Mouse (Mus musculus) intestine, embryonic 16.5 days (tissue): ENCODE data around the gene Astl. TPM values are rescaled to one million over a fixed set of nuclear protein-coding genes. Genes with fewer than 3 reads are reported as not detected.

Experiments
- ATAC-seq: fragments of 200-750 bp; cut with Nextera tagmentation; 2 replicates; pipeline ENCODE4 v1.8.0; 2017; ENCODE audit warnings: moderate TSS enrichment, moderate library complexity
- H3K27ac ChIP-seq: fragments of 300-500 bp; sonication (generic); 2 replicates; pipeline ENCODE4 v1.5.1; 2014; ENCODE audit warnings: mild to moderate bottlenecking, low read length
- H3K27me3 ChIP-seq: fragments of 300-500 bp; sonication (generic); replicated peaks from 2 replicates; pipeline ENCODE4 v1.6.1; 2014; ENCODE audit warnings: low read length, control low read depth, mixed read lengths; ENCODE audit not compliant: control insufficient read depth, insufficient read depth
- H3K36me3 ChIP-seq: fragments of 300-500 bp; sonication (generic); 2 replicates; pipeline ENCODE4 v1.6.1; 2014; ENCODE audit warnings: low read length, control low read depth; ENCODE audit not compliant: control insufficient read depth, insufficient read depth
- H3K4me1 ChIP-seq: fragments of 300-500 bp; sonication (generic); 2 replicates; pipeline ENCODE4 v1.6.1; 2014; ENCODE audit warnings: low read length, control low read depth, mixed read lengths; ENCODE audit not compliant: control insufficient read depth, insufficient read depth
- H3K4me2 ChIP-seq: fragments of 300-500 bp; sonication (generic); 2 replicates; pipeline ENCODE4 v1.6.1; 2014; ENCODE audit warnings: low read depth, low read length, control low read depth
- H3K4me3 ChIP-seq: fragments of 300-500 bp; sonication (generic); 2 replicates; pipeline ENCODE4 v1.5.1; 2014; ENCODE audit warnings: mild to moderate bottlenecking, low read length
- H3K9ac ChIP-seq: fragments of 300-500 bp; sonication (generic); 2 replicates; pipeline ENCODE4 v1.6.1; 2014; ENCODE audit warnings: low read depth, low read length
- H3K9me3 ChIP-seq: fragments of 300-500 bp; sonication (generic); 2 replicates; pipeline ENCODE4 v1.6.1; 2016; ENCODE audit warnings: low read length, control low read depth; ENCODE audit not compliant: control insufficient read depth
- WGBS: fragments of 180-500 bp; shearing (Covaris S2); extraction: QIAGEN DNeasy Blood & Tissue Kit; methylation state at CpG from one replicate; pipeline ENCODE4 v1.1.7; 2014; 5-methylcytosine and 5-hydroxymethylcytosine counted together
- polyA plus RNA-seq: library from polyadenylated mRNA; unstranded; fragments of >200 nt; fragmentation: Nextera tagmentation; extraction: Ambion mirVana; gene quantifications from 2 replicates; pipeline ENCODE4 v1.2.1, GENCODE M21; 2015

The Astl gene
- polyA plus RNA-seq, 1 experiment from 2014 or later = not detected

GRCm38 (mm10) chr2:127347147-127347985 is 8.9 kb downstream of the Astl start:
- Histone ChIP-seq H3K4me1 (no peaks in the 10 kb centered on the region), H3K27me3 (no peaks in the 10 kb centered on the region), H3K4me3 (no peak overlapping the region), H3K9ac (no peak overlapping the region), H3K36me3 (no peaks in the 10 kb centered on the region), H3K4me2 (no peak overlapping the region), H3K27ac (no peak overlapping the region), H3K9me3 (no peaks in the 10 kb centered on the region)
- 80% methylated on average over 13 of the region's 13 CpGs for WGBS
- no peak for ATAC-seq

GRCm38 (mm10) chr2:127353881-127354280 is 15.4 kb downstream of the Astl start:
- Histone ChIP-seq H3K36me3 (no peaks in the 10 kb centered on the region), H3K9me3 (no peaks in the 10 kb centered on the region), H3K4me2 (no peak overlapping the region), H3K27ac (no peak overlapping the region), H3K27me3 (no peaks in the 10 kb centered on the region), H3K9ac (no peak overlapping the region), H3K4me3 (no peak overlapping the region), H3K4me1 (no peaks in the 10 kb centered on the region)
- 86% methylated on average over 4 of the region's 4 CpGs for WGBS
- ATAC-seq = no peak

GRCm38 (mm10) chr2:127362459-127363281 is 24.2 kb downstream of the Astl start, which contains the start of gene Adra2b:
Gene Adra2b, plus strand, starts transcription at chr2:127363208.
- no peaks in the 10 kb centered on the region for H3K36me3 ChIP-seq
- H3K9me3 ChIP-seq = no peaks in the 10 kb centered on the region
- H3K9ac ChIP-seq = peak within 1 kb of the TSS; percentile 48
- peaks cover 51% of the 10 kb centered on the region for H3K27me3 ChIP-seq
- H3K4me2 ChIP-seq = peak within 1 kb of the TSS; percentile 80
- WGBS = under 1% methylated on average over 47 of the region's 49 CpGs
- H3K27ac ChIP-seq = no peak within 1 kb of the TSS
- peak; percentile 87 for ATAC-seq
- peaks cover 9% of the 10 kb centered on the region for H3K4me1 ChIP-seq
- H3K4me3 ChIP-seq = peak within 1 kb of the TSS; percentile 50

- H3K4me2 ChIP-seq = peak overlapping the region; percentile 80
- peak overlapping the region; percentile 50 for H3K4me3 ChIP-seq
- peaks cover 9% of the 10 kb centered on the region for H3K4me1 ChIP-seq
- peak; percentile 31 for ATAC-seq
- H3K27ac ChIP-seq = no peak overlapping the region
- H3K9ac ChIP-seq = peak overlapping the region; percentile 48
- peaks cover 51% of the 10 kb centered on the region for H3K27me3 ChIP-seq
- no peaks in the 10 kb centered on the region for H3K36me3 ChIP-seq
- WGBS = under 1% methylated on average over 28 of the region's 28 CpGs
- no peaks in the 10 kb centered on the region for H3K9me3 ChIP-seq
Observed at GRCm38 (mm10) chr2:127363282-127363652, 24.8 kb downstream of the Astl start.

- Histone ChIP-seq H3K4me2 (peak overlapping the region; percentile 80), H3K27me3 (peaks cover 51% of the 10 kb centered on the region), H3K4me3 (peak overlapping the region; percentile 50), H3K9me3 (no peaks in the 10 kb centered on the region), H3K9ac (no peak overlapping the region; the same call in 1 of the 2 replicates), H3K27ac (no peak overlapping the region), H3K36me3 (no peaks in the 10 kb centered on the region), H3K4me1 (peaks cover 9% of the 10 kb centered on the region)
- 3% methylated on average over 20 of the region's 20 CpGs for WGBS
- ATAC-seq = 0 out of 2 replicates have a peak, but pooled peaks have one; percentile 29
Observed at GRCm38 (mm10) chr2:127363696-127364095, 25.3 kb downstream of the Astl start.

GRCm38 (mm10) chr2:127364452-127364851 is 26.0 kb downstream of the Astl start:
- Histone ChIP-seq H3K9me3 (no peaks in the 10 kb centered on the region), H3K9ac (no peak overlapping the region), H3K4me1 (peaks cover 9% of the 10 kb centered on the region), H3K4me2 (no peak overlapping the region), H3K27me3 (peaks cover 51% of the 10 kb centered on the region), H3K27ac (no peak overlapping the region), H3K36me3 (no peaks in the 10 kb centered on the region), H3K4me3 (peak overlapping the region; percentile 6; the same call in 1 of the 2 replicates)
- ATAC-seq = no peak
- WGBS = 18% methylated on average over 8 of the region's 8 CpGs

GRCm38 (mm10) chr2:127367126-127367820 is 28.8 kb downstream of the Astl start:
- WGBS = 45% methylated on average over 10 of the region's 10 CpGs
- no peaks in the 10 kb centered on the region for H3K36me3 ChIP-seq
- ATAC-seq = no peak
- H3K9ac ChIP-seq = no peak overlapping the region
- H3K4me2 ChIP-seq = no peak overlapping the region
- H3K27me3 ChIP-seq = peaks cover 44% of the 10 kb centered on the region
- no peaks in the 10 kb centered on the region for H3K9me3 ChIP-seq
- no peak overlapping the region for H3K27ac ChIP-seq
- H3K4me1 ChIP-seq = peaks cover 18% of the 10 kb centered on the region
- no peak overlapping the region for H3K4me3 ChIP-seq

GRCm38 (mm10) chr2:127369703-127370376 is 31.4 kb downstream of the Astl start:
- no peak overlapping the region for H3K9ac ChIP-seq
- H3K36me3 ChIP-seq = no peaks in the 10 kb centered on the region
- no peaks in the 10 kb centered on the region for H3K9me3 ChIP-seq
- no peak overlapping the region for H3K27ac ChIP-seq
- no peak overlapping the region for H3K4me2 ChIP-seq
- H3K4me1 ChIP-seq = peaks cover 12% of the 10 kb centered on the region
- H3K4me3 ChIP-seq = no peak overlapping the region
- no peak for ATAC-seq
- 52% methylated on average over 5 of the region's 5 CpGs for WGBS
- peaks cover 20% of the 10 kb centered on the region for H3K27me3 ChIP-seq
